Comparison of ENCODE assay signal across 13 mouse cellular contexts in the genomic region with DNA sequence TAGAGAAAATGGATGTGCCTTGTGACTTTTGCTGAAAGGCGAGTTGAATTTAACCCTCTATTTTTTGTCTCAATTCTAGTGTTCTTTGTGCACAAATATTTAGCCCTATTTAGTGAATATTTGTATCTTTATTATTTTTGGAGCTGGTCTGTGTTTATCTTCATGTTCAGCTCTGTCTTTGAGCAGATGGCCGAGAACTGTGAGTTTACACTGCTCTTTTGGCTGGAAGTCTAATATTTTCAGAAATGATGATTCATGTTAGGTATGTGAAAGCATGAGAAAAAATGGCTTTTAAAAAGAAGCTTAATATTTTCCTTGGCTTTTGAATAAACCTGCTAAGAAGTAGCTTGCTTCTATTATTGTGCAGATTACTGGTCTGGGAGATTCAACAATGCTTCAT.
DNase-seq lines count a peak whose midpoint lies in the region.
"Had no signal": no experiment of that assay in that cellular context is flagged by ENCODE, and none has a peak within 500 bp of the region (broad histone marks: within the 10 kb centered on the region; RNA-seq: fewer than 3 reads in every experiment).

No protein-coding gene starts in this region.

- peak; percentile 7 for DNase-seq in layer of hippocampus, adult 11-12 months (ENCODE audit: low spot score)
- no peak for DNase-seq in layer of hippocampus, postnatal 36 days
- DNase-seq in 3T3-L1 (ENCODE audit: low read depth, low spot score) = peak; percentile 9
- DNase-seq in NIH3T3 (ENCODE audit: low read depth) = peak; percentile 27
- DNase-seq in layer of hippocampus, adult 9-11 months = peak; percentile 34
- DNase-seq in adrenal gland, postnatal 36 days = no peak
- DNase-seq: adrenal gland, postnatal 10 days; B cell, adult 2 months; cerebellum, postnatal 14 days; embryo, embryonic 11 days; gastrocnemius, postnatal 36 days; heart, adult 11 months; heart, postnatal 14 days had no signal

Comparison
In these comparisons a context has a peak if more than half of its experiments do, and no peak if none do; other contexts are left out.
1. DNase-seq: peak in layer of hippocampus, adult 11-12 months (single experiment), 3T3-L1 (single experiment), NIH3T3 (single experiment) and layer of hippocampus, adult 9-11 months (single experiment); none in layer of hippocampus, postnatal 36 days (0 of 2) and adrenal gland, postnatal 36 days (0 of 2).